Mouse (Mus musculus) limb, embryonic 13.5 days (tissue): Measurements from ENCODE around the gene Hecw2. TPM values are rescaled to one million over a fixed set of nuclear protein-coding genes. Genes with fewer than 3 reads are reported as not detected.

Experiments used
- ATAC-seq: fragments of 200-750 bp; cut with Nextera tagmentation; 2 replicates; pipeline ENCODE4 v1.8.0; 2017; ENCODE audit warnings: low read depth, moderate number of reproducible peaks, moderate TSS enrichment; ENCODE audit not compliant: low FRiP score
- H3K27ac ChIP-seq: fragments of 300-500 bp; sonication (generic); 2 replicates; pipeline ENCODE4 v1.5.1; 2015; ENCODE audit warnings: inconsistent platforms, mild to moderate bottlenecking, moderate library complexity
- H3K27me3 ChIP-seq: fragments of 300-500 bp; sonication (generic); 2 replicates; pipeline ENCODE4 v1.6.1; 2015; ENCODE audit warnings: mild to moderate bottlenecking, inconsistent platforms
- H3K36me3 ChIP-seq: fragments of 300-500 bp; sonication (generic); 2 replicates; pipeline ENCODE4 v1.6.1; 2015; ENCODE audit warnings: inconsistent platforms, mild to moderate bottlenecking, moderate library complexity
- H3K4me1 ChIP-seq: fragments of 300-500 bp; sonication (generic); 2 replicates; pipeline ENCODE4 v1.6.1; 2015; ENCODE audit warnings: inconsistent platforms
- H3K4me2 ChIP-seq: fragments of 300-500 bp; sonication (generic); replicated peaks from 2 replicates; pipeline ENCODE4 v1.6.1; 2015; ENCODE audit warnings: inconsistent platforms, mild to moderate bottlenecking, moderate library complexity
- H3K4me3 ChIP-seq: fragments of 300-500 bp; sonication (generic); 2 replicates; pipeline ENCODE4 v1.5.1; 2015; ENCODE audit warnings: moderate library complexity, mild to moderate bottlenecking, inconsistent platforms
- H3K9ac ChIP-seq: fragments of 300-500 bp; sonication (generic); 2 replicates; pipeline ENCODE4 v1.6.1; 2015; ENCODE audit warnings: mild to moderate bottlenecking, inconsistent platforms
- H3K9me3 ChIP-seq: fragments of 300-500 bp; sonication (generic); 2 replicates; pipeline ENCODE4 v1.6.1; 2016; ENCODE audit warnings: inconsistent platforms
- WGBS: fragments of 180-500 bp; shearing (Covaris S2); methylation state at CpG from one replicate; pipeline ENCODE4 v1.1.7; 2015; 5-methylcytosine and 5-hydroxymethylcytosine counted together
- polyA plus RNA-seq: library from polyadenylated mRNA; unstranded; fragments of >200 nt; fragmentation: Nextera tagmentation; extraction: Ambion mirVana; gene quantifications from 2 replicates; pipeline ENCODE4 v1.2.1, GENCODE M21; 2015

The Hecw2 gene
- polyA plus RNA-seq, 1 experiment from 2014 or later, result 3.7 TPM

DNA sequence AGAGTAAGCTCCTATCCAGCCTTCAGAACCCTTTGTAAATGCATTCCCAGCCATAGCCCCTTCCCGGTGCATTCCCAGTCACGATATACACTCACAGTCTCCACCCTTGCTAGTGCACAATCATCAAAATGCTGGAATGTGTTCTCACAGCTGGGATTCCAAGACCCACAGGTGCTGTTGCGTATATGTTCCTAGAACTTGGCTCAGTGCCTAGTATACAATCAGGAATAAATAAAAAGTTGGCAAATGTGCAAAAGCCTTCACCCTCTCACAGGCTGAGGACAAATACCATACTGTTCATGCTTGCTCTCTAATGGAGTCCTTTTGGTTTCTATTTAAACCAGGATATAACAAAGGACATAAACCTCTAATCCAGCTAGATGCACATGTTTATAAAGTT, 283.1 kb downstream of the Hecw2 start:
- H3K4me1 ChIP-seq, result peaks cover 25% of the 10 kb centered on the region
- peak; percentile 84 for ATAC-seq
- H3K36me3 ChIP-seq, result no peaks in the 10 kb centered on the region
- H3K9me3 ChIP-seq, result no peaks in the 10 kb centered on the region
- H3K9ac ChIP-seq, result no peak overlapping the region
- WGBS, result 14% methylated on average over 3 of the region's 3 CpGs
- no peak overlapping the region for H3K4me2 ChIP-seq
- H3K4me3 ChIP-seq, result no peak overlapping the region
- H3K27me3 ChIP-seq, result no peaks in the 10 kb centered on the region
- no peak overlapping the region for H3K27ac ChIP-seq

GRCm38 (mm10) chr1:53910251-53910650, 284.7 kb downstream of the Hecw2 start:
- Histone ChIP-seq H3K4me1 (peaks cover 25% of the 10 kb centered on the region), H3K9me3 (no peaks in the 10 kb centered on the region), H3K27ac (no peak overlapping the region), H3K4me3 (no peak overlapping the region), H3K27me3 (no peaks in the 10 kb centered on the region), H3K36me3 (no peaks in the 10 kb centered on the region), H3K9ac (no peak overlapping the region), H3K4me2 (no peak overlapping the region)
- WGBS, result 71% methylated on average over 1 of the region's 1 CpGs
- no peak for ATAC-seq

DNA sequence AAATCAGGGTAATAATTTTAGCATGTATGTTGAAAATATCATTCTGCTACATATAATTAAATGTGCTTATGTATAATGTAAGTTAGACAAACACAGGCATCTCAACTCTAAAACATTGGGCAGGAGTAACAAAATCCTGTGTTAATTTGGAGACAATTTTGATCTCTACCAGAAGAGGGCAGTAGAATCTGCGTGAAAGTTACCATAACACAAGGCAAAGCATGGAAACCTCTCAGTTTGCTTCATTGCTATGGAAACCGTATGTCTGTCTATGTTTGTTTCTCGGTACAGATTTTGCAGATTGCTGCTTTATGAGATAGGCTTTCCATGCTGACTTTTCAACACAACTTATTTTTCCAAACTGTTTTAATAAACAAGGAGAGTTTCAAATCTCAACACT, 285.9 kb downstream of the Hecw2 start:
- 12% methylated on average over 3 of the region's 3 CpGs for WGBS
- peaks cover 25% of the 10 kb centered on the region for H3K4me1 ChIP-seq
- no peak overlapping the region for H3K27ac ChIP-seq

DNA sequence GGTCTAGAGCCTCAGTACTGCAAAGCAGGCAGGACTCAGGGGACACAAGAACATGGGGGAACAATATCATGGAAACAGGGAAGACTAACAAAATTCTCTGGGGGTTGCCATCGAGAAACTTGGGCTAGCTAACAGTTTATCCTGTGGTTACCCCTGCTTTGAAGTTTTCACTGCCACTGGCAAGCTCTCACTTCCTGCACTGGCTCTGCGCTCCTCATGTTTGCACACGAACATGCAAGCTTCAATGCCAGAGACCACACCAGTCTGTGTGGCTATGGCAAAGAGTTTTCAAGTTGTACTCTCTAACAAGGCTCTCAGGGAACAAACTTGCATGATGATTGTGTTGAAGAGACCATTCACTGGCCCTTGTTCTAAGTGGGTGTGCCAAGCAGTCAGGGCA, 288.8 kb downstream of the Hecw2 start:
- Histone ChIP-seq H3K27me3 (no peaks in the 10 kb centered on the region), H3K9me3 (no peaks in the 10 kb centered on the region), H3K4me1 (peaks cover 10% of the 10 kb centered on the region), H3K4me2 (no peak overlapping the region), H3K36me3 (no peaks in the 10 kb centered on the region), H3K27ac (no peak overlapping the region), H3K9ac (no peak overlapping the region), H3K4me3 (no peak overlapping the region)
- 58% methylated on average over 3 of the region's 3 CpGs for WGBS
- ATAC-seq, result no peak

More for the DNA sequence above, 285.9 kb downstream of the Hecw2 start:
- ATAC-seq, result no peak
- H3K9ac ChIP-seq, result no peak overlapping the region
- H3K9me3 ChIP-seq, result no peaks in the 10 kb centered on the region
- H3K4me2 ChIP-seq, result no peak overlapping the region
- no peak overlapping the region for H3K4me3 ChIP-seq
- no peaks in the 10 kb centered on the region for H3K27me3 ChIP-seq
- no peaks in the 10 kb centered on the region for H3K36me3 ChIP-seq

GRCm38 (mm10) chr1:53900416-53900815, 294.6 kb downstream of the Hecw2 start:
- H3K27me3 ChIP-seq, result no peaks in the 10 kb centered on the region
- ATAC-seq, result no peak
- no peak overlapping the region for H3K9ac ChIP-seq
- no peak overlapping the region for H3K4me2 ChIP-seq
- no peaks in the 10 kb centered on the region for H3K36me3 ChIP-seq
- no peaks in the 10 kb centered on the region for H3K9me3 ChIP-seq
- H3K4me3 ChIP-seq, result no peak overlapping the region
- WGBS, result 81% methylated on average over 2 of the region's 2 CpGs
- H3K4me1 ChIP-seq, result no peaks in the 10 kb centered on the region
- H3K27ac ChIP-seq, result no peak overlapping the region

DNA sequence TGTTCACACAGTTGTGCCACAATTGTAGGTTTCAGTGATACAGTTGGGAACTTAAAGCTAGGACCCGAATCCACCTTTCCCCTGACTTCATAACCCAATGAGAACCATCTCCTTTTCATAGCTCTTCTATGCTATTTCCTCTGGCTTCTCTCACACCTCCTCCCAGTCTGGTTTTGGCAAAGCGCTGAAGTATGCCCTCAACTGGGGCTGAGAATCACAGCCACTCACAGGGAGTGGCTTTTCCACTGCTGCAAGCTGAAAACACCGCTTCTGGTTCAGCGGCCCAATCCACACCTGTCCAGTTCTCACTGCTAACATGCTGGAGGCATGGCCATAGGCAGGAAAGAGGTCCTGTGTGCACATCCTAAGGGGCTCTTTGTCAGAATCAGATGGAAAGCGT, 300.7 kb downstream of the Hecw2 start:
- no peak for ATAC-seq
- Histone ChIP-seq H3K4me1 (peaks cover 7% of the 10 kb centered on the region; the same call in 1 of the 2 replicates), H3K9me3 (no peaks in the 10 kb centered on the region), H3K4me3 (no peak overlapping the region), H3K27ac (no peak overlapping the region), H3K36me3 (no peaks in the 10 kb centered on the region), H3K9ac (no peak overlapping the region), H3K27me3 (no peaks in the 10 kb centered on the region), H3K4me2 (no peak overlapping the region)
- WGBS, result 87% methylated on average over 5 of the region's 5 CpGs

DNA sequence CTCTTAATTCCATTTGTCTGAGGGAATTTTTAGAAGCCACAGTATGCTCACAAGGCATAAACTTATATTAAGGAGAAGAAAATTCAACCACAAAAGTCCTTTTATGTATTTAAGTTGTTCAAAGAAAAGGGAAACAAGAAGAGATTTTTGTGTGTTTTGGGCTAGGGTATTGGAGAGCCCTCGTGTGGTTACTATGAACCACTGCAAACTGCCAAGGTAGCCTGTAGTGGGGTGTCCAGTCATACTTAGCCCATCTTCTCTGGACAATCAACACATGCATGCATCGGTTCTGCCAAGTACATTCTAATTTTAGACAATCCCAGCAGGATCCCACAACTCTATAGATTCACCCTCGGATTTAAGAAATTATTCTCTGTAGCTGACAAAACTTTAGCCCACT, 304.6 kb downstream of the Hecw2 start:
- H3K4me3 ChIP-seq, result no peak overlapping the region
- 0 out of 2 replicates have a peak, but pooled peaks have one; percentile 36 for ATAC-seq

GRCm38 (mm10) chr1:53889806-53890205, 305.2 kb downstream of the Hecw2 start:
- no peak overlapping the region for H3K27ac ChIP-seq
- H3K36me3 ChIP-seq, result no peaks in the 10 kb centered on the region
- H3K4me3 ChIP-seq, result no peak overlapping the region
- H3K9me3 ChIP-seq, result no peaks in the 10 kb centered on the region
- no peak overlapping the region for H3K4me2 ChIP-seq
- ATAC-seq, result no peak
- no peak overlapping the region for H3K9ac ChIP-seq
- H3K4me1 ChIP-seq, result peaks cover 7% of the 10 kb centered on the region; the same call in 1 of the 2 replicates
- no peaks in the 10 kb centered on the region for H3K27me3 ChIP-seq
- 63% methylated on average over 3 of the region's 3 CpGs for WGBS

More for the DNA sequence above, 304.6 kb downstream of the Hecw2 start:
- H3K4me1 ChIP-seq, result peaks cover 7% of the 10 kb centered on the region; the same call in 1 of the 2 replicates
- no peak overlapping the region for H3K27ac ChIP-seq
- no peak overlapping the region for H3K9ac ChIP-seq
- no peak overlapping the region for H3K4me2 ChIP-seq
- no peaks in the 10 kb centered on the region for H3K27me3 ChIP-seq
- 46% methylated on average over 3 of the region's 3 CpGs for WGBS
- no peaks in the 10 kb centered on the region for H3K9me3 ChIP-seq
- H3K36me3 ChIP-seq, result no peaks in the 10 kb centered on the region

DNA sequence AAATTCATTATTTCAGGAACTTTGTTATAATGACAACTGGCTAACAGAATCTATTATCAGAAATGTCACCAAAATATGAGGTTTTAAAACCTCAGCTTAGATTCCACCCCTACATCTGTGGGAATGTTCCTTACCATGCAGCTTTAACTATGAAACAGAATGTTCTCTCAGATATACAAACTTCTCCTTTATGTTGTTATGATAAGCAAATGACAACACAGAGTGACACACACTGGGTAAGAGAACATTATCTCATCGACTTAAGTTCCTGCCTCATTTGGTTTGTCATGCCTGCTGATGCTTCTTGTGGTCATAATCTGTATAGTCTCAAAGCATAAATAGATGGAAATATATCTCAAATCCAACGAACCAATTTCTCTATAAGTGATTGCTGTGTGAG, 312.5 kb downstream of the Hecw2 start:
- 83% methylated on average over 2 of the region's 2 CpGs for WGBS
- Histone ChIP-seq H3K36me3 (no peaks in the 10 kb centered on the region), H3K9ac (no peak overlapping the region), H3K4me3 (no peak overlapping the region), H3K27ac (no peak overlapping the region), H3K9me3 (no peaks in the 10 kb centered on the region), H3K4me2 (no peak overlapping the region), H3K27me3 (no peaks in the 10 kb centered on the region), H3K4me1 (no peaks in the 10 kb centered on the region)
- ATAC-seq, result no peak

GRCm38 (mm10) chr1:53875919-53876318, 319.0 kb downstream of the Hecw2 start:
- Histone ChIP-seq H3K9ac (no peak overlapping the region), H3K36me3 (no peaks in the 10 kb centered on the region), H3K27me3 (no peaks in the 10 kb centered on the region), H3K9me3 (no peaks in the 10 kb centered on the region), H3K4me1 (no peaks in the 10 kb centered on the region), H3K27ac (no peak overlapping the region), H3K4me3 (no peak overlapping the region), H3K4me2 (no peak overlapping the region)
- ATAC-seq, result no peak
- 80% methylated on average over 5 of the region's 5 CpGs for WGBS

GRCm38 (mm10) chr1:53867316-53867715, 327.7 kb downstream of the Hecw2 start:
- H3K4me3 ChIP-seq, result no peak overlapping the region
- no peaks in the 10 kb centered on the region for H3K9me3 ChIP-seq
- no peak overlapping the region for H3K4me2 ChIP-seq
- H3K4me1 ChIP-seq, result no peaks in the 10 kb centered on the region
- 90% methylated on average over 2 of the region's 2 CpGs for WGBS
- no peak for ATAC-seq
- H3K27me3 ChIP-seq, result no peaks in the 10 kb centered on the region
- H3K27ac ChIP-seq, result no peak overlapping the region
- no peak overlapping the region for H3K9ac ChIP-seq
- H3K36me3 ChIP-seq, result no peaks in the 10 kb centered on the region

GRCm38 (mm10) chr1:53866374-53866902, 328.5 kb downstream of the Hecw2 start:
- ATAC-seq, result no peak
- no peaks in the 10 kb centered on the region for H3K27me3 ChIP-seq
- no peak overlapping the region for H3K27ac ChIP-seq
- H3K9ac ChIP-seq, result no peak overlapping the region
- 47% methylated on average over 3 of the region's 3 CpGs for WGBS
- H3K9me3 ChIP-seq, result no peaks in the 10 kb centered on the region
- no peaks in the 10 kb centered on the region for H3K4me1 ChIP-seq
- H3K4me3 ChIP-seq, result no peak overlapping the region
- no peaks in the 10 kb centered on the region for H3K36me3 ChIP-seq
- no peak overlapping the region for H3K4me2 ChIP-seq

DNA sequence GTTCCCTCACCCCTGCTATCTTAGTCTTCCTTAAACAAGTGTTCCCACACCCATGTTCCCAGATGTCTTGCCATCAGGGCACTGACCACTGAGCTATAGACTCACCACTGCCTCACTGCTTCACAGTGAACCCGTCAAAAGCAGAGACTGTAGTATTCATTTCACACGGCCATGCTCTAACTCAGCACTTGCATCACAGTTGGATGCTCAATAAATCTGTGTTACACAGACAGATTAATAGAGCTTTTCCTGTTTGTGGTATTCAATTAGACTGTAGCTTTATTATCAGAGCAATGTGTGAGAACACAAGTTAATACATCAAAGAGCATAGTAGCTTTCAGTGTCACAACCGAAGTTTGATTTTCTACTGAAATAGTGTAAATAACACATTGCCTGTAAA, 330.9 kb downstream of the Hecw2 start:
- no peak overlapping the region for H3K4me2 ChIP-seq
- ATAC-seq, result no peak
- 33% methylated on average over 3 of the region's 3 CpGs for WGBS
- no peaks in the 10 kb centered on the region for H3K27me3 ChIP-seq
- no peak overlapping the region for H3K4me3 ChIP-seq
- H3K4me1 ChIP-seq, result no peaks in the 10 kb centered on the region
- no peak overlapping the region for H3K9ac ChIP-seq
- no peaks in the 10 kb centered on the region for H3K36me3 ChIP-seq
- H3K9me3 ChIP-seq, result no peaks in the 10 kb centered on the region
- H3K27ac ChIP-seq, result no peak overlapping the region
